Mouse (Mus musculus) forebrain, embryonic 11.5 days (tissue): ENCODE measurements at regions not wholly inside any gene's neighbourhood (a gene's known extent, or its start where the extent isn't known, plus 50 kb on each side); places are given as distances from the start of the nearest gene placed in this dataset.
"Not testable (repeated sequence)": the region's sequence is repeated elsewhere in the genome, so short reads cannot be mapped to it uniquely, and the experiment has no call there.

Experiments
- ATAC-seq: fragments of 200-750 bp; cut with Nextera tagmentation; replicated peaks from 2 replicates; pipeline ENCODE4 v1.8.0; 2017; ENCODE audit warnings: moderate TSS enrichment; ENCODE audit not compliant: low FRiP score
- DNase-seq: peaks from one replicate; pipeline ENCODE4 v3.0.0-alpha.2; 2017; ENCODE audit warnings: low spot score
- H3K27ac ChIP-seq: fragments of 300-500 bp; sonication (generic); 2 replicates; pipeline ENCODE4 v1.5.1; 2014; ENCODE audit warnings: low read depth, low read length
- H3K27me3 ChIP-seq: fragments of 300-500 bp; sonication (generic); 2 replicates; pipeline ENCODE4 v1.6.1; 2014; ENCODE audit warnings: mild to moderate bottlenecking, low read length, mixed read lengths; ENCODE audit not compliant: control insufficient read depth, insufficient read depth
- H3K36me3 ChIP-seq: fragments of 300-500 bp; sonication (generic); 2 replicates; pipeline ENCODE4 v1.6.1; 2014; ENCODE audit warnings: mild to moderate bottlenecking, low read length, moderate library complexity, mixed read lengths; ENCODE audit not compliant: control insufficient read depth, insufficient read depth
- H3K4me1 ChIP-seq: fragments of 300-500 bp; sonication (generic); replicated peaks from 2 replicates; pipeline ENCODE4 v1.6.1; 2014; ENCODE audit warnings: low read length, mixed read lengths; ENCODE audit not compliant: control insufficient read depth, insufficient read depth
- H3K4me2 ChIP-seq: fragments of 300-500 bp; sonication (generic); 2 replicates; pipeline ENCODE4 v1.6.1; 2014; ENCODE audit warnings: low read depth, mild to moderate bottlenecking, low read length, moderate library complexity, mixed read lengths; ENCODE audit not compliant: severe bottlenecking
- H3K4me3 ChIP-seq: fragments of 300-500 bp; sonication (generic); 2 replicates; pipeline ENCODE4 v1.5.1; 2014; ENCODE audit warnings: low read depth, low read length
- H3K9ac ChIP-seq: fragments of 300-500 bp; sonication (generic); 2 replicates; pipeline ENCODE4 v1.6.1; 2014; ENCODE audit warnings: low read length
- H3K9me3 ChIP-seq: fragments of 300-500 bp; sonication (generic); 2 replicates; pipeline ENCODE4 v1.6.1; 2016; ENCODE audit warnings: low read length, mixed read lengths; ENCODE audit not compliant: control insufficient read depth
- WGBS: fragments of 180-500 bp; shearing (Covaris S2); extraction: QIAGEN DNeasy Blood & Tissue Kit; methylation state at CpG from one replicate; pipeline ENCODE4 v1.1.7; 2014; 5-methylcytosine and 5-hydroxymethylcytosine counted together

- no peak overlapping the region for H3K4me2 ChIP-seq
- ATAC-seq: no peak
- H3K9me3 ChIP-seq: no peaks in the 10 kb centered on the region
- no peak overlapping the region for H3K27ac ChIP-seq
- H3K9ac ChIP-seq: no peak overlapping the region
- no peak overlapping the region for H3K4me3 ChIP-seq
- no peak for DNase-seq
- WGBS: 93% methylated on average over 2 of the region's 2 CpGs
- no peaks in the 10 kb centered on the region for H3K27me3 ChIP-seq
- no peaks in the 10 kb centered on the region for H3K4me1 ChIP-seq
- no peaks in the 10 kb centered on the region for H3K36me3 ChIP-seq
These were observed 169.9 kb upstream of the Frmd6 start for GRCm38 (mm10) chr12:70655411-70655811.

- DNase-seq: no peak
These were observed 169.3 kb upstream of the Frmd6 start for GRCm38 (mm10) chr12:70655900-70656544.

GRCm38 (mm10) chr12:70656805-70657492 lies 168.4 kb upstream of the Frmd6 start:
- H3K4me2 ChIP-seq: no peak overlapping the region
- no peaks in the 10 kb centered on the region for H3K36me3 ChIP-seq
- no peaks in the 10 kb centered on the region for H3K9me3 ChIP-seq
- H3K27ac ChIP-seq: no peak overlapping the region
- no peaks in the 10 kb centered on the region for H3K27me3 ChIP-seq
- WGBS: 75% methylated on average over 7 of the region's 7 CpGs
- ATAC-seq: no peak
- no peak overlapping the region for H3K4me3 ChIP-seq
- no peak for DNase-seq
- no peaks in the 10 kb centered on the region for H3K4me1 ChIP-seq
- no peak overlapping the region for H3K9ac ChIP-seq

More at GRCm38 (mm10) chr12:70655900-70656544, 169.3 kb upstream of the Frmd6 start:
- H3K4me1 ChIP-seq: no peaks in the 10 kb centered on the region
- H3K36me3 ChIP-seq: no peaks in the 10 kb centered on the region
- H3K27ac ChIP-seq: no peak overlapping the region
- no peak overlapping the region for H3K4me3 ChIP-seq
- 80% methylated on average over 8 of the region's 8 CpGs for WGBS
- no peak overlapping the region for H3K4me2 ChIP-seq
- H3K27me3 ChIP-seq: no peaks in the 10 kb centered on the region
- no peak for ATAC-seq
- H3K9ac ChIP-seq: no peak overlapping the region
- no peaks in the 10 kb centered on the region for H3K9me3 ChIP-seq

GRCm38 (mm10) chr12:70657493-70657810 lies 167.9 kb upstream of the Frmd6 start:
- WGBS: 74% methylated on average over 3 of the region's 3 CpGs
- H3K9ac ChIP-seq: no peak overlapping the region
- no peak for DNase-seq
- H3K4me3 ChIP-seq: no peak overlapping the region
- no peak for ATAC-seq
- H3K27ac ChIP-seq: no peak overlapping the region
- H3K4me2 ChIP-seq: no peak overlapping the region
- H3K27me3 ChIP-seq: no peaks in the 10 kb centered on the region
- no peaks in the 10 kb centered on the region for H3K9me3 ChIP-seq
- H3K36me3 ChIP-seq: no peaks in the 10 kb centered on the region
- H3K4me1 ChIP-seq: no peaks in the 10 kb centered on the region

- ATAC-seq (no peak), DNase-seq (no peak)
- 93% methylated on average over 5 of the region's 5 CpGs for WGBS
- H3K27ac ChIP-seq: no peak overlapping the region
- no peaks in the 10 kb centered on the region for H3K27me3 ChIP-seq
- H3K4me2 ChIP-seq: no peak overlapping the region
- no peaks in the 10 kb centered on the region for H3K36me3 ChIP-seq
- H3K4me1 ChIP-seq: no peaks in the 10 kb centered on the region
- no peaks in the 10 kb centered on the region for H3K9me3 ChIP-seq
- H3K9ac ChIP-seq: no peak overlapping the region
- no peak overlapping the region for H3K4me3 ChIP-seq
These were observed 167.2 kb upstream of the Frmd6 start for GRCm38 (mm10) chr12:70658106-70658505.

- 90% methylated on average over 4 of the region's 4 CpGs for WGBS
- Histone ChIP-seq H3K9me3 (no peaks in the 10 kb centered on the region), H3K27ac (no peak overlapping the region), H3K9ac (no peak overlapping the region), H3K4me3 (no peak overlapping the region), H3K27me3 (no peaks in the 10 kb centered on the region), H3K4me2 (no peak overlapping the region), H3K4me1 (no peaks in the 10 kb centered on the region), H3K36me3 (no peaks in the 10 kb centered on the region)
- DNase-seq (no peak), ATAC-seq (no peak)
These were observed 164.9 kb upstream of the Frmd6 start for GRCm38 (mm10) chr12:70660388-70660787.

- H3K4me3 ChIP-seq, H3K36me3 ChIP-seq, H3K27me3 ChIP-seq, H3K9ac ChIP-seq, H3K9me3 ChIP-seq, H3K27ac ChIP-seq, H3K4me2 ChIP-seq, DNase-seq, H3K4me1 ChIP-seq, ATAC-seq: not testable (repeated sequence)
- WGBS: 96% methylated on average over 5 of the region's 8 CpGs
These were observed 157.2 kb upstream of the Frmd6 start for GRCm38 (mm10) chr12:70668158-70668557.

GRCm38 (mm10) chr12:70672115-70672514 lies 153.2 kb upstream of the Frmd6 start:
- no peak overlapping the region for H3K9ac ChIP-seq
- no peak overlapping the region for H3K4me2 ChIP-seq
- 91% methylated on average over 7 of the region's 7 CpGs for WGBS
- H3K4me3 ChIP-seq: no peak overlapping the region
- no peak for ATAC-seq
- no peak overlapping the region for H3K27ac ChIP-seq
- H3K4me1 ChIP-seq: no peaks in the 10 kb centered on the region
- H3K9me3 ChIP-seq: no peaks in the 10 kb centered on the region
- H3K27me3 ChIP-seq: no peaks in the 10 kb centered on the region
- DNase-seq: no peak
- no peaks in the 10 kb centered on the region for H3K36me3 ChIP-seq

- no peak for DNase-seq
- H3K27ac ChIP-seq: no peak overlapping the region
- H3K36me3 ChIP-seq: no peaks in the 10 kb centered on the region
- ATAC-seq: no peak
- H3K4me1 ChIP-seq: no peaks in the 10 kb centered on the region
- WGBS: 89% methylated on average over 11 of the region's 11 CpGs
- no peaks in the 10 kb centered on the region for H3K27me3 ChIP-seq
- H3K9me3 ChIP-seq: no peaks in the 10 kb centered on the region
- H3K9ac ChIP-seq: no peak overlapping the region
- H3K4me3 ChIP-seq: no peak overlapping the region
- no peak overlapping the region for H3K4me2 ChIP-seq
These were observed 152.1 kb upstream of the Frmd6 start for GRCm38 (mm10) chr12:70673188-70673587.
